Comparison of ENCODE assay signal across 10 mouse cellular contexts in genomic region chr2:102979519-102979918, GRCm38 (mm10).
"Had no signal": no experiment of that assay in that cellular context is flagged by ENCODE, and none has a peak within 500 bp of the region (broad histone marks: within the 10 kb centered on the region; RNA-seq: fewer than 3 reads in every experiment).

No protein-coding gene starts in this region.

- ATAC-seq: midbrain, embryonic 13.5 days; midbrain, embryonic 15.5 days had no signal

- DNase-seq: lung, adult 18-20 months; lung, embryonic 14.5 days; lung, postnatal 10 days; lung, postnatal 4 days; right cerebral cortex, postnatal 14 days; thymus, adult 2 months; thymus, postnatal 25 days; thymus, postnatal 4 days had no signal
